ENCODE assay signal across 9 mouse cellular contexts in genomic region chr6:100704574-100705365, GRCm38 (mm10). TPM values are rescaled to one million over a fixed set of nuclear protein-coding genes. Genes with fewer than 3 reads are reported as not detected.
DNase-seq lines count a peak whose midpoint lies in the region; ATAC-seq and TF ChIP-seq lines count a peak whose summit lies in the region.
"Had no signal": no experiment of that assay in that cellular context is flagged by ENCODE, and none has a peak within 500 bp of the region (broad histone marks: within the 10 kb centered on the region; RNA-seq: fewer than 3 reads in every experiment).

Gxylt2 (plus strand) TSS chr6:100704734.

- under 1% methylated on average over 73 of the region's 77 CpGs for WGBS in intestine, postnatal 0 days
- under 1% methylated on average over 75 of the region's 77 CpGs for WGBS in neural tube, embryonic 15.5 days

- H3K9ac ChIP-seq in intestine, postnatal 0 days (ENCODE audit: low read depth, low read length) = peak within 1 kb of the TSS; percentile 48
- H3K9ac ChIP-seq in neural tube, embryonic 15.5 days (replicated peaks) = peak within 1 kb of the TSS; percentile 66

- H3K27ac ChIP-seq in intestine, postnatal 0 days (ENCODE audit: low read depth, low read length) = no peak within 1 kb of the TSS
- H3K27ac ChIP-seq in neural tube, embryonic 15.5 days (replicated peaks) = no peak within 1 kb of the TSS

- H3K36me3 ChIP-seq in intestine, postnatal 0 days (ENCODE audit: control insufficient read depth, insufficient read depth) = no peaks in the 10 kb centered on the region
- no peaks in the 10 kb centered on the region for H3K36me3 ChIP-seq in neural tube, embryonic 15.5 days

- H3K4me1 ChIP-seq in intestine, postnatal 0 days (replicated peaks; ENCODE audit: control insufficient read depth, insufficient read depth, low read length) = peaks cover 4% of the 10 kb centered on the region; the same call in 1 of the 2 replicates
- peaks cover 21% of the 10 kb centered on the region for H3K4me1 ChIP-seq in neural tube, embryonic 15.5 days

- peak within 1 kb of the TSS; percentile 48 for H3K4me3 ChIP-seq in intestine, postnatal 0 days (ENCODE audit: low read depth, low read length)
- peak within 1 kb of the TSS; percentile 65 for H3K4me3 ChIP-seq in neural tube, embryonic 15.5 days (replicated peaks)

- peak; percentile 22 to 44 for DNase-seq in cerebellum, postnatal 25 days
- no peak for DNase-seq in cerebellum, adult 11-12 months
- DNase-seq in gastrocnemius, postnatal 4 days (ENCODE audit: low spot score in 2 of 2) = peak; percentile 45 to 65
- peak; percentile 44 for DNase-seq in liver

- ATAC-seq in common myeloid progenitor, adult 5-6 weeks (replicated peaks; ENCODE audit: low read depth, poor library complexity, severe bottlenecking) = 0 out of 2 replicates have a peak, but pooled peaks have one; percentile 50
- ATAC-seq in intestine, postnatal 0 days = no peak
- peak; percentile 89 for ATAC-seq in neural tube, embryonic 15.5 days (ENCODE audit: low FRiP score)
- no peak for ATAC-seq in activated CD4-positive, CD25-positive, alpha-beta regulatory T cell, adult 4 months

- H3K4me2 ChIP-seq in intestine, postnatal 0 days (replicated peaks; ENCODE audit: low read depth) = peak within 1 kb of the TSS; percentile 91
- H3K4me2 ChIP-seq in neural tube, embryonic 15.5 days = peak within 1 kb of the TSS; percentile 98

- H3K9me3 ChIP-seq in intestine, postnatal 0 days (ENCODE audit: control insufficient read depth) = no peaks in the 10 kb centered on the region
- H3K9me3 ChIP-seq in neural tube, embryonic 15.5 days (replicated peaks) = no peaks in the 10 kb centered on the region

- H3K27me3 ChIP-seq in intestine, postnatal 0 days (replicated peaks; ENCODE audit: control insufficient read depth, insufficient read depth, low read length) = peaks cover 21% of the 10 kb centered on the region
- H3K27me3 ChIP-seq in neural tube, embryonic 15.5 days (replicated peaks) = peaks cover 38% of the 10 kb centered on the region

- TF ChIP-seq CTCF in intestine, postnatal 0 days (IDR thresholded peaks at IDR 0.05; ENCODE audit: low read depth) = peak; percentile 30

RNA-seq across cellular contexts. Expression of gene Gxylt2, which starts in this region (rescaled TPM):
- not detected in 2 replicates for total RNA-seq in common myeloid progenitor, adult 5-6 weeks (2017)
- 10 to 100 TPM; 12.2 to 12.9 TPM for total RNA-seq in gastrocnemius, postnatal 4 days (2021)
- 0.12 and 0.26 TPM in 2 replicates for polyA plus RNA-seq in intestine, postnatal 0 days (2015; fragmentation: Nextera tagmentation; extraction: Ambion mirVana)
- 2.2 and 2.6 TPM in 2 replicates for polyA plus RNA-seq in neural tube, embryonic 15.5 days (2015; fragmentation: Nextera tagmentation; extraction: Ambion mirVana)
- under 1 TPM in 1 of 2 experiments, not detected in 1; 0.74 TPM for polyA plus RNA-seq in activated CD4-positive, CD25-positive, alpha-beta regulatory T cell, adult 4 months (2017; shearing (Covaris generic))
- total RNA-seq: MEL had no signal

Comparison
In these comparisons a context has a peak if more than half of its experiments do, and no peak if none do; other contexts are left out.
1. RNA of gene Gxylt2 (total RNA-seq): 12.2 to 12.9 TPM in gastrocnemius, postnatal 4 days; not detected in common myeloid progenitor, adult 5-6 weeks; every median in the first group is over 10 times any median in the second.
2. Peak in ATAC-seq in common myeloid progenitor, adult 5-6 weeks; RNA of the gene not detected or under 1 TPM.